Mouse (Mus musculus) kidney, adult 2 months (tissue): ENCODE results near the gene Suz12.

Source experiments
- CTCF ChIP-seq: fragments of 200-500 bp; conservative IDR thresholded peaks from 2 replicates; pipeline ENCODE4 v1.5.1; 2011; ENCODE audit warnings: low read depth, mild to moderate bottlenecking, control low read depth, low read length, moderate library complexity, mixed read lengths; ENCODE audit not compliant: insufficient read depth, insufficient read length
- POLR2A ChIP-seq: fragments of 200-500 bp; IDR thresholded peaks from one replicate; pipeline ENCODE4 v1.6.1; 2011; ENCODE audit warnings: low read depth, low read length, control low read depth

- TF ChIP-seq CTCF (no peak), POLR2A (no peak)
Observed at GRCm38 (mm10) chr11:79943601-79944000, 49.3 kb upstream of the Suz12 start.
